Mouse (Mus musculus): ENCODE data around the gene Fance. TPM values are rescaled to one million over a fixed set of nuclear protein-coding genes. Genes with fewer than 3 reads are reported as not detected.
A peak's percentile ranks its signal among the peaks of the same experiment; 100 is the strongest.

Fance gene
- polyA plus RNA-seq, 1 experiment from 2014 or later: 13.5 TPM

GRCm38 (mm10) chr17:28332915-28333546 is 19.7 kb downstream of the Fance start:
- no peaks in the 10 kb centered on the region for H3K9me3 ChIP-seq (replicated peaks)
- H3K4me2 ChIP-seq: no peak overlapping the region
- no peak for DNase-seq
- no peak overlapping the region for H3K9ac ChIP-seq
- no peaks in the 10 kb centered on the region; the same call in 1 of the 2 replicates for H3K27me3 ChIP-seq
- no peak for ATAC-seq (ENCODE audit: low read depth)
- H3K4me3 ChIP-seq (replicated peaks): no peak overlapping the region
- H3K4me1 ChIP-seq (replicated peaks): peaks cover 51% of the 10 kb centered on the region
- peaks cover 40% of the 10 kb centered on the region for H3K36me3 ChIP-seq
- H3K27ac ChIP-seq: no peak overlapping the region
- 43% methylated on average over 31 of the region's 31 CpGs for WGBS (ENCODE audit: insufficient replicate concordance)

- H3K9ac ChIP-seq: no peak overlapping the region
- H3K4me1 ChIP-seq (replicated peaks): peaks cover 35% of the 10 kb centered on the region
- no peaks in the 10 kb centered on the region; the same call in 1 of the 2 replicates for H3K27me3 ChIP-seq
- peaks cover 31% of the 10 kb centered on the region for H3K36me3 ChIP-seq
- ATAC-seq (ENCODE audit: low read depth) (no peak), DNase-seq (no peak)
- no peak overlapping the region for H3K4me2 ChIP-seq
- WGBS (ENCODE audit: insufficient replicate concordance): 71% methylated on average over 10 of the region's 10 CpGs
- no peak overlapping the region for H3K4me3 ChIP-seq (replicated peaks)
- no peak overlapping the region for H3K27ac ChIP-seq
- no peaks in the 10 kb centered on the region for H3K9me3 ChIP-seq (replicated peaks)
These were observed 21.9 kb downstream of the Fance start for GRCm38 (mm10) chr17:28335267-28335666.

- peaks cover 31% of the 10 kb centered on the region for H3K4me1 ChIP-seq (replicated peaks)
- H3K9me3 ChIP-seq (replicated peaks): no peaks in the 10 kb centered on the region
- DNase-seq (no peak), ATAC-seq (ENCODE audit: low read depth) (no peak)
- WGBS (ENCODE audit: insufficient replicate concordance): 66% methylated on average over 7 of the region's 7 CpGs
- H3K36me3 ChIP-seq: peaks cover 14% of the 10 kb centered on the region; the same call in 1 of the 2 replicates
- H3K27ac ChIP-seq: no peak overlapping the region
- H3K9ac ChIP-seq: no peak overlapping the region
- no peak overlapping the region for H3K4me3 ChIP-seq (replicated peaks)
- H3K27me3 ChIP-seq: peaks cover 3% of the 10 kb centered on the region
- H3K4me2 ChIP-seq: no peak overlapping the region
These were observed 24.2 kb downstream of the Fance start for GRCm38 (mm10) chr17:28337547-28337946.

GRCm38 (mm10) chr17:28340578-28340977 is 27.3 kb downstream of the Fance start:
- DNase-seq (no peak), ATAC-seq (ENCODE audit: low read depth) (0 out of 2 replicates have a peak, but pooled peaks have one; percentile 4)
- H3K4me1 ChIP-seq (replicated peaks): peaks cover 35% of the 10 kb centered on the region
- H3K27ac ChIP-seq: no peak overlapping the region; the same call in 1 of the 2 replicates
- H3K9ac ChIP-seq: peak overlapping the region; percentile 12; the same call in 1 of the 2 replicates
- H3K4me3 ChIP-seq (replicated peaks): 0 out of 2 replicates have a peak overlapping the region, but pooled peaks have one; percentile 7
- peaks cover 24% of the 10 kb centered on the region for H3K27me3 ChIP-seq
- 55% methylated on average over 7 of the region's 7 CpGs for WGBS (ENCODE audit: insufficient replicate concordance)
- H3K36me3 ChIP-seq: peaks cover 12% of the 10 kb centered on the region; the same call in 1 of the 2 replicates
- H3K4me2 ChIP-seq: peak overlapping the region; percentile 41
- no peaks in the 10 kb centered on the region for H3K9me3 ChIP-seq (replicated peaks)

GRCm38 (mm10) chr17:28341091-28341490 is 27.8 kb downstream of the Fance start:
- 8% methylated on average over 26 of the region's 26 CpGs for WGBS (ENCODE audit: insufficient replicate concordance)
- H3K36me3 ChIP-seq: peaks cover 10% of the 10 kb centered on the region; the same call in 1 of the 2 replicates
- ATAC-seq (ENCODE audit: low read depth) (peak; percentile 64), DNase-seq (peak; percentile 70)
- H3K27me3 ChIP-seq: peaks cover 29% of the 10 kb centered on the region
- H3K27ac ChIP-seq: no peak overlapping the region; the same call in 1 of the 2 replicates
- peak overlapping the region; percentile 7; the same call in 1 of the 2 replicates for H3K4me3 ChIP-seq (replicated peaks)
- H3K9me3 ChIP-seq (replicated peaks): no peaks in the 10 kb centered on the region
- H3K4me2 ChIP-seq: peak overlapping the region; percentile 41
- H3K4me1 ChIP-seq (replicated peaks): peaks cover 41% of the 10 kb centered on the region
- H3K9ac ChIP-seq: peak overlapping the region; percentile 12; the same call in 1 of the 2 replicates

GRCm38 (mm10) chr17:28344050-28344607 is 30.8 kb downstream of the Fance start:
- Histone ChIP-seq H3K36me3 (peaks cover 7% of the 10 kb centered on the region; the same call in 1 of the 2 replicates), H3K4me2 (no peak overlapping the region), H3K27ac (no peak overlapping the region), H3K9ac (no peak overlapping the region), H3K4me3 (replicated peaks) (no peak overlapping the region), H3K27me3 (peaks cover 57% of the 10 kb centered on the region), H3K9me3 (replicated peaks) (no peaks in the 10 kb centered on the region), H3K4me1 (replicated peaks) (peaks cover 63% of the 10 kb centered on the region)
- WGBS (ENCODE audit: insufficient replicate concordance): 31% methylated on average over 4 of the region's 4 CpGs
- ATAC-seq (ENCODE audit: low read depth): no peak
- no peak for DNase-seq

- Histone ChIP-seq H3K27ac (peak overlapping the region; percentile 5; the same call in 1 of the 2 replicates), H3K27me3 (peaks cover 63% of the 10 kb centered on the region), H3K36me3 (peaks cover 6% of the 10 kb centered on the region; the same call in 1 of the 2 replicates), H3K9ac (no peak overlapping the region), H3K4me3 (replicated peaks) (no peak overlapping the region), H3K4me1 (replicated peaks) (peaks cover 68% of the 10 kb centered on the region), H3K4me2 (no peak overlapping the region), H3K9me3 (replicated peaks) (no peaks in the 10 kb centered on the region)
- 58% methylated on average over 3 of the region's 3 CpGs for WGBS (ENCODE audit: insufficient replicate concordance)
- ATAC-seq (ENCODE audit: low read depth) (no peak), DNase-seq (no peak)
These were observed 31.4 kb downstream of the Fance start for GRCm38 (mm10) chr17:28344670-28345069.

- no peak overlapping the region for H3K4me3 ChIP-seq (replicated peaks)
- DNase-seq (no peak), ATAC-seq (ENCODE audit: low read depth) (no peak)
- H3K4me1 ChIP-seq (replicated peaks): peaks cover 73% of the 10 kb centered on the region
- peaks cover 69% of the 10 kb centered on the region for H3K27me3 ChIP-seq
- H3K9me3 ChIP-seq (replicated peaks): no peaks in the 10 kb centered on the region
- no peaks in the 10 kb centered on the region for H3K36me3 ChIP-seq
- H3K4me2 ChIP-seq: 0 out of 2 replicates have a peak overlapping the region, but pooled peaks have one; percentile 0
- H3K27ac ChIP-seq: no peak overlapping the region
- WGBS (ENCODE audit: insufficient replicate concordance): 16% methylated on average over 8 of the region's 8 CpGs
- no peak overlapping the region for H3K9ac ChIP-seq
These were observed 32.0 kb downstream of the Fance start for GRCm38 (mm10) chr17:28345271-28345721.

GRCm38 (mm10) chr17:28345882-28346281 is 32.6 kb downstream of the Fance start:
- no peak overlapping the region for H3K9ac ChIP-seq

GRCm38 (mm10) chr17:28347327-28347726 is 34.0 kb downstream of the Fance start:
- H3K4me2 ChIP-seq: no peak overlapping the region
- ATAC-seq (ENCODE audit: low read depth) (no peak), DNase-seq (no peak)
- no peaks in the 10 kb centered on the region for H3K9me3 ChIP-seq (replicated peaks)
- 66% methylated on average over 10 of the region's 10 CpGs for WGBS (ENCODE audit: insufficient replicate concordance)
- H3K27ac ChIP-seq: no peak overlapping the region
- H3K4me3 ChIP-seq (replicated peaks): no peak overlapping the region
- no peak overlapping the region for H3K9ac ChIP-seq
- peaks cover 77% of the 10 kb centered on the region for H3K4me1 ChIP-seq (replicated peaks)
- no peaks in the 10 kb centered on the region for H3K36me3 ChIP-seq
- peaks cover 84% of the 10 kb centered on the region for H3K27me3 ChIP-seq

More at GRCm38 (mm10) chr17:28345882-28346281, 32.6 kb downstream of the Fance start:
- Histone ChIP-seq H3K27ac (no peak overlapping the region), H3K36me3 (no peaks in the 10 kb centered on the region), H3K4me3 (replicated peaks) (no peak overlapping the region), H3K9me3 (replicated peaks) (no peaks in the 10 kb centered on the region), H3K4me1 (replicated peaks) (peaks cover 73% of the 10 kb centered on the region), H3K4me2 (0 out of 2 replicates have a peak overlapping the region, but pooled peaks have one; percentile 0), H3K27me3 (peaks cover 73% of the 10 kb centered on the region)
- ATAC-seq (ENCODE audit: low read depth): no peak
- no peak for DNase-seq
- WGBS (ENCODE audit: insufficient replicate concordance): 15% methylated on average over 10 of the region's 10 CpGs

GRCm38 (mm10) chr17:28348211-28348610 is 34.9 kb downstream of the Fance start:
- no peak overlapping the region for H3K27ac ChIP-seq

More at GRCm38 (mm10) chr17:28348211-28348610, 34.9 kb downstream of the Fance start:
- DNase-seq: no peak
- Histone ChIP-seq H3K9me3 (replicated peaks) (no peaks in the 10 kb centered on the region), H3K4me3 (replicated peaks) (no peak overlapping the region), H3K4me1 (replicated peaks) (peaks cover 84% of the 10 kb centered on the region), H3K9ac (peak overlapping the region; percentile 76; the same call in 1 of the 2 replicates), H3K36me3 (no peaks in the 10 kb centered on the region), H3K27me3 (peaks cover 85% of the 10 kb centered on the region), H3K4me2 (peak overlapping the region; percentile 85)
- ATAC-seq (ENCODE audit: low read depth): no peak
- WGBS (ENCODE audit: insufficient replicate concordance): 35% methylated on average over 6 of the region's 6 CpGs
